Mouse (Mus musculus) testis, adult 10 weeks (tissue): ENCODE measurements around the gene Mup18. TPM values are rescaled to one million over a fixed set of nuclear protein-coding genes. Genes with fewer than 3 reads are reported as not detected.

Experiments used
- polyA plus RNA-seq: library from polyadenylated mRNA; stranded (reverse); fragments of 350-450 nt; fragmentation: Illumina TruSeq; extraction: RNeasy Lipid Tissue Mini Kit (QIAGEN cat#74804); gene quantifications from one replicate; pipeline ENCODE4 v1.2.3, GENCODE M21; 2014; ENCODE audit warnings: low read depth, low replicate concordance

Gene Mup18
- not detected for polyA plus RNA-seq

GRCm38 (mm10) chr4:61674036-61674435 is at the start of gene Mup18:
Gene Mup18, minus strand, starts transcription at chr4:61674136.

Other genes starting within 250 kb of the Mup18 start
- gene Mup15, start 234.4 kb downstream of the Mup18 start, polyA plus RNA-seq: not detected
- gene Mup16, start 154.6 kb downstream of the Mup18 start, polyA plus RNA-seq: not detected
- 0.24 TPM for gene Mup17, start 78.3 kb downstream of the Mup18 start, polyA plus RNA-seq
- gene Mup19, start 108.1 kb upstream of the Mup18 start, polyA plus RNA-seq: 0.34 TPM
- gene Mup5, start 161.1 kb upstream of the Mup18 start, polyA plus RNA-seq: not detected